Mouse (Mus musculus) forebrain, embryonic 14.5 days (tissue): ENCODE data around the gene Ifitm1. TPM values are rescaled to one million over a fixed set of nuclear protein-coding genes. Genes with fewer than 3 reads are reported as not detected.

Experiments
- ATAC-seq: fragments of 200-750 bp; cut with Nextera tagmentation; 2 replicates; pipeline ENCODE4 v1.8.0; 2017; ENCODE audit warnings: mild to moderate bottlenecking, moderate library complexity
- DNase-seq: peaks from one replicate; pipeline ENCODE4 v3.0.0-alpha.2; 2015; ENCODE audit warnings: low spot score
- H3K27ac ChIP-seq: fragments of 300-500 bp; sonication (generic); 2 replicates; pipeline ENCODE4 v1.5.1; 2014; ENCODE audit warnings: low read depth, mild to moderate bottlenecking, control low read depth, low read length, moderate library complexity
- H3K27me3 ChIP-seq: fragments of 300-500 bp; sonication (generic); replicated peaks from 2 replicates; pipeline ENCODE4 v1.6.1; 2014; ENCODE audit warnings: low read length, control low read depth, mixed read lengths; ENCODE audit not compliant: control insufficient read depth, insufficient read depth
- H3K36me3 ChIP-seq: fragments of 300-500 bp; sonication (generic); 2 replicates; pipeline ENCODE4 v1.6.1; 2014; ENCODE audit warnings: low read length, control low read depth; ENCODE audit not compliant: control insufficient read depth, insufficient read depth
- H3K4me1 ChIP-seq: fragments of 300-500 bp; sonication (generic); 2 replicates; pipeline ENCODE4 v1.6.1; 2014; ENCODE audit warnings: antibody characterized with exemption, low read length, control low read depth; ENCODE audit not compliant: control insufficient read depth, insufficient read depth
- H3K4me2 ChIP-seq: fragments of 300-500 bp; sonication (generic); 2 replicates; pipeline ENCODE4 v1.6.1; 2014; ENCODE audit warnings: mild to moderate bottlenecking, control low read depth, low read length
- H3K4me3 ChIP-seq: fragments of 300-500 bp; sonication (generic); 2 replicates; pipeline ENCODE4 v1.5.1; 2014; ENCODE audit warnings: low read depth, low read length, control low read depth
- H3K9ac ChIP-seq: fragments of 300-500 bp; sonication (generic); 2 replicates; pipeline ENCODE4 v1.6.1; 2014; ENCODE audit warnings: mild to moderate bottlenecking, low read length, control low read depth, moderate library complexity
- H3K9me3 ChIP-seq: fragments of 300-500 bp; sonication (generic); replicated peaks from 2 replicates; pipeline ENCODE4 v1.6.1; 2016; ENCODE audit warnings: low read length, control low read depth, mixed read lengths; ENCODE audit not compliant: control insufficient read depth
- WGBS: fragments of 180-500 bp; shearing (Covaris S2); extraction: QIAGEN DNeasy Blood & Tissue Kit; methylation state at CpG from one replicate; pipeline ENCODE4 v1.1.7; 2014; 5-methylcytosine and 5-hydroxymethylcytosine counted together
- polyA plus RNA-seq: library from polyadenylated mRNA; unstranded; fragments of >200 nt; fragmentation: Nextera tagmentation; extraction: Ambion mirVana; gene quantifications from 2 replicates; pipeline ENCODE4 v1.2.1, GENCODE M21; 2014

The Ifitm1 gene
- polyA plus RNA-seq, 1 experiment from 2014 or later, result 11.0 TPM

DNA sequence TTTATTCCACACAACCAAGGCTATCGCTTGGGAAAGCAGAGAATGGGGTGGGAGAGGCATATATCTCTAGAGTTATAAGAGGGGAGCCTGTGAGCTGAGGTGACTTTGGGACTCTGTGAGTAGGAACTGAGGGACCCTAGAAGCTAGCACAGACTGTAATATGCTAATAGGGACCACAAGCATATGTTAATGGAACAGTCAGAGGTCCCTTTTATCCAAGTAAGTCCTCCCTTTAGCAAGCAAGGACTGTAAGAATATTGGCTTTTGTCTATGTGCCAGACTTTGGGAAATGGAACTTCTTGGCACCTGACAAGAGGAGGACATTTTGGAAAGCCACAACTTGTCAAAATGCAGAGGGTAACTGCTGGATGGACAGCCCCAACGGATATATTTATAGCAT, 28.1 kb upstream of the Ifitm1 start:
- H3K4me3 ChIP-seq, result no peak overlapping the region
- no peaks in the 10 kb centered on the region for H3K27me3 ChIP-seq
- no peaks in the 10 kb centered on the region for H3K4me1 ChIP-seq
- WGBS, result 26% methylated on average over 2 of the region's 2 CpGs
- no peak overlapping the region for H3K4me2 ChIP-seq
- ATAC-seq (no peak), DNase-seq (no peak)
- H3K36me3 ChIP-seq, result no peaks in the 10 kb centered on the region
- no peak overlapping the region for H3K9ac ChIP-seq
- H3K27ac ChIP-seq, result no peak overlapping the region
- H3K9me3 ChIP-seq, result no peaks in the 10 kb centered on the region

DNA sequence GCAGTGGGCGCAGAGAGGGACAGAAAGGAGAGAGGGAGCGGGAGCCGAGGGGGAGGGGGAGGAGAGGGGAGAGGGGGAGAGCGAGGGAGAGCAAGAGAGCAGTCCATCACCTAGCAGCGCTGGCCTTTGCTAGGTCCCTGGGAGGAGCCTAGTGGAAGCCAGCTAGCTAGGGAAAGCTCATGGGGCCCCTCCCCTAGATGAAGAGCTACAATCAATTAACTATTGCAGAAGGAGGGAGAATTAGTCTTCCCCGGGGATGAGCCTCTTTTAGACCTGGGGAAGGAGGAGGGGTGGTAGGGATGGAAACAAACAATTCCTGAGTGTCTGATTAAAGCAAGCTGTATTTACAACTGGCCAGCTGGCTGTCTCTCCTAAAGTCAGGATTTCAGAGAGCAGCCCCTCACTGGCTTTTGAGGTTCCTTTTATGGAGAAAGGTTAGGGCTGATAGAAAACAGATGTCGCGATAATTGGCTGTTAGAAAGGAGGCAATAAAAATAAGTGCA, 27.3 kb upstream of the Ifitm1 start:
- Histone ChIP-seq H3K9ac (no peak overlapping the region), H3K27me3 (no peaks in the 10 kb centered on the region), H3K4me2 (no peak overlapping the region), H3K4me1 (no peaks in the 10 kb centered on the region), H3K27ac (no peak overlapping the region), H3K36me3 (no peaks in the 10 kb centered on the region), H3K9me3 (no peaks in the 10 kb centered on the region), H3K4me3 (no peak overlapping the region)
- WGBS, result 9% methylated on average over 8 of the region's 8 CpGs
- DNase-seq, result peak; percentile 10
- no peak for ATAC-seq

DNA sequence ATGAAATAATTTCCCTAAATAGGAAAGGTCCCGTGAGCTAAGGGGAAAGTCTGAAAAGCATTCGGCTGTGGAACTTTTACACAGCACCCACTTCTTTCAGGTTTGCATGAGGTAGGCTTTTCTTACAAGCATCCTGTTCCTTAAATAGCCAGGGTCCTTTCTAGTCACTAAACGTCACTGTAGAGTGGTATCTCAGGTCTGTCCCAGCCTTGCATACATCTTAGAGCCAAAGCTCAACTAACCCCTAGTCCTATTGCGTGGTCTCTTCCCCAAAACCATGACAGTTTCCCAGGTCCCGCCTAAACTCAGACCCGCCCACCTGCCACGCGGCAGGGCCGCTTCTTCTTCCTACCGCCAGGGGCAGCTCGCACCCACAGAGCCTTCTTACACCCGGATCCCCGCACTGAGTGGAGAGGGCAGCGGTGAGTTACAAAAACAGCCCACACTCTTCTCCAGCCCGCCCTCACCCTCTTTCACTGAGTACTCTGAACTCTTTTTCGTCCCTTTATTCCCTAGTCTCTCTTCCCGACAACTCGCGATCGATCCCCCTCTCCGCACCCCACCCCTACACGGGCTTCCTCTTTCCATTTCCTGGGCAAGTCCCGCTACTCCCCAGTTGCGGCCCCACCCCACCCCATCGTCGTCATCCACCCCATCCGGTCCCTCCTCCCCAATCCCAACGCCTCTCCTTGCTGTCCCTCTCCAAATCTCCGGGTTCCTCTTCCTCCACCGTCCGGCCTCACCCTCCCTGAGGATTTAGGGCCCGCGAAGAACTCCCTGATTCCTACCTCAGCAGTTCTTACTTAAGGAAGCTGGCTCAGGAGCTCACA, 25.6 kb upstream of the Ifitm1 start, which contains the start of gene Pgghg:
Pgghg (plus strand) TSS at position 170 of the 830 bp plus-strand sequence.
- H3K9ac ChIP-seq, result peak within 1 kb of the TSS; percentile 69
- H3K27me3 ChIP-seq, result no peaks in the 10 kb centered on the region
- H3K36me3 ChIP-seq, result no peaks in the 10 kb centered on the region
- peak within 1 kb of the TSS; percentile 50 for H3K4me2 ChIP-seq
- ATAC-seq, result peak; percentile 95
- WGBS, result 5% methylated on average over 33 of the region's 33 CpGs
- DNase-seq, result peak; percentile 85
- H3K9me3 ChIP-seq, result no peaks in the 10 kb centered on the region
- H3K4me1 ChIP-seq, result no peaks in the 10 kb centered on the region
- no peak within 1 kb of the TSS for H3K27ac ChIP-seq
- H3K4me3 ChIP-seq, result peak within 1 kb of the TSS; percentile 42

DNA sequence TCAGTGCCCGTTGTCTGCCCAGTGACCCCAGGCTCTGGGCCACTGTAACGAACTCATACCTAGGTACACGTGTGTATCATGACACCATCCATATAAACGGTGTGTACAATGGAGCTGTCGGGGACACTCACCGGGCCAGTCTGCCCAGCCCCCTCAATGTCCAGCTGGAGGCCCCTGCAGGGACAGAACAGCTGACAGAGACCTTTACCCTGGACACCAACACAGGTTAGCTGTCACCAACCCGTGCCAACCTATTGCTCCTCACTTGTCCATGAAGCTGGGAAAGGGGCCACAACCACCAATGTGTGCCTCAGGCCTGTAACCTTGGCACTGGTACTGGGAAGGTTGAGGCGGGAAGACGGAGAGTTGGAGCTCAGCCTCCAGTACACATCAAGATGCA, 24.7 kb upstream of the Ifitm1 start:
- H3K4me3 ChIP-seq, result peak overlapping the region; percentile 42
- peak overlapping the region; percentile 69 for H3K9ac ChIP-seq
- ATAC-seq, result no peak
- no peak for DNase-seq
- peak overlapping the region; percentile 50 for H3K4me2 ChIP-seq
- H3K27ac ChIP-seq, result no peak overlapping the region
- WGBS, result 70% methylated on average over 9 of the region's 9 CpGs
- no peaks in the 10 kb centered on the region for H3K36me3 ChIP-seq
- no peaks in the 10 kb centered on the region for H3K4me1 ChIP-seq
- H3K9me3 ChIP-seq, result no peaks in the 10 kb centered on the region
- no peaks in the 10 kb centered on the region for H3K27me3 ChIP-seq

DNA sequence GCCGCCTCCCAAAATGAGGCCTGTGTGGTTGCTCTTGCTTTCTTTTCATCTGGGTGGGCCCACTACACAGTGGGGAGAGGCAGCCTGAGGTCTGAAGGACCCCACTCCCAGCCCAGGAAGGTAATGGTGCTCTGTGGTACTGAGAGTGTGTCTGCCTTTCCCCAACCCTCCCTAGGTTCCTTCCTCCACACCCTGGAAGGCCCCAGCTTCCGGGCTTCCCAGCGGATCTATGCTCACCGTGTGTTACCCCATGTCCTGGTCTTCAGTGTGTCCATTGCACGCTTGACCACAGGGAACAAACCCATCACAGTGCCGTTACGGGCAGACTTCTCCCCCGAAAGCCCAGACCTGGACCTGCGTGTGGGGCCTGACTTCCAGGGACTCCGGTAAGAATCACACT, 24.2 kb upstream of the Ifitm1 start:
- ATAC-seq (no peak), DNase-seq (no peak)
- 95% methylated on average over 10 of the region's 10 CpGs for WGBS
- no peaks in the 10 kb centered on the region for H3K27me3 ChIP-seq
- H3K36me3 ChIP-seq, result no peaks in the 10 kb centered on the region
- no peaks in the 10 kb centered on the region for H3K4me1 ChIP-seq
- no peak overlapping the region for H3K4me2 ChIP-seq
- no peak overlapping the region for H3K9ac ChIP-seq
- H3K27ac ChIP-seq, result no peak overlapping the region
- no peak overlapping the region for H3K4me3 ChIP-seq
- H3K9me3 ChIP-seq, result no peaks in the 10 kb centered on the region

DNA sequence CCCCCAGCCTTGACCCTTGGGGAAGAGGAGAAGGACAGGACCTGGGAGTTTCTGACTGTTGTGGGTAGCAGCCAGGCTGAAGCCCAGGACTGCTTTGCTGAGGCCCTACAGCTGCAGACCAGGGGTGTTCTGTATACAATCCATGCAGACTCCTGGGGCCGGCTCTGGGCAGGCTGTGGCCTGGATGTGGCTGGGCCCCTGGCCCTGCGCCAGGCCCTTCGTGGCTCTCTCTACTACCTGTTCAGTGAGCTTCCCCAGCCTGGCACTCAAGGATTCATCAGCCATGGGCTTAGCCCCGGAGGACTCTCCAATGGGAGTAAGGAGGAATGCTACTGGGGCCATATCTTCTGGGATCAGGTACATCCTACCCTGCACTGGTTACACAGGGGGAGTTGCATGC, 23.7 kb upstream of the Ifitm1 start:
- ATAC-seq (no peak), DNase-seq (no peak)
- H3K4me2 ChIP-seq, result no peak overlapping the region
- no peaks in the 10 kb centered on the region for H3K27me3 ChIP-seq
- H3K4me1 ChIP-seq, result no peaks in the 10 kb centered on the region
- no peak overlapping the region for H3K27ac ChIP-seq
- H3K9ac ChIP-seq, result no peak overlapping the region
- no peaks in the 10 kb centered on the region for H3K36me3 ChIP-seq
- H3K4me3 ChIP-seq, result no peak overlapping the region
- H3K9me3 ChIP-seq, result no peaks in the 10 kb centered on the region
- 88% methylated on average over 4 of the region's 4 CpGs for WGBS

DNA sequence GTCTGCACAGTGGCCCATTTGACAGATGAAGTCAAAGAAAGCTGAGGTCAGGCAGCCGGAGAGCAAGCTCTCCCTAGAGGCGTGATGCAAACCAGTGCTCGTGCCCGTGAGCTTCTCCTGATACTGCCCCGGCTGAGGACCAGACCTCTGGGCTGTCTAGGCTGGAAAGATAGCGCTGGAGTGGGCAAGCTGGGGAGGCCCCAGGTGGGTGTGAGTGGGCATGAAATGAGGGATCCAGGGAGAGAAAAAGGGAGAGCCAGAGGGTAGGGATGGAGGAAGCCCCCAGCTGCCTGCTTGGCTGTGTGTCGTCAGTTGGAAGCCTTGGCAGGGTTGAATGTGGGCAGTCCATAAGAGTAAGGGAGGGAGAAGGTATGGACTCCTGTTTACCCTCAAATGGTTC, 22.8 kb upstream of the Ifitm1 start:
- Histone ChIP-seq H3K27ac (no peak overlapping the region), H3K36me3 (no peaks in the 10 kb centered on the region), H3K9ac (no peak overlapping the region), H3K27me3 (no peaks in the 10 kb centered on the region), H3K9me3 (no peaks in the 10 kb centered on the region), H3K4me1 (no peaks in the 10 kb centered on the region), H3K4me2 (no peak overlapping the region), H3K4me3 (no peak overlapping the region)
- ATAC-seq (no peak), DNase-seq (no peak)
- WGBS, result 94% methylated on average over 7 of the region's 7 CpGs

DNA sequence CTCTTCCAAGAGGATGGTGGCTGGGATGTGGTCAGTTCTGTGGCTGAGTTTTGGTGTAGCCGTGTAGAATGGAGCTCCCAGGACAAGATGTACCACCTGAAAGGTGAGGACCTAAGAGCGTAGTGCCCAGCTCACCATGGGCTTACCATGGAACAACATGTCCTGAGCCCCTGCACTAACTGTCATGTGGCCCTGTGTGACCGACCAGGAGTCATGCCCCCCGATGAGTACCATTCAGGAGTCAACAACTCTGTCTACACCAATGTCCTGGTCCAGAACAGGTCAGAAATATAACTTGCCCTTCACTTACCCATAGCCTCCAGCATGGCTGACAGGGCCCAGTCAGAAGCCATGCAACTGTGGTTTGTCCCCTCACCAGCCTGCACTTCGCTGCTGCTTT, 21.8 kb upstream of the Ifitm1 start:
- WGBS, result 92% methylated on average over 5 of the region's 5 CpGs
- Histone ChIP-seq H3K36me3 (no peaks in the 10 kb centered on the region), H3K9ac (no peak overlapping the region), H3K4me3 (no peak overlapping the region), H3K4me2 (no peak overlapping the region), H3K9me3 (no peaks in the 10 kb centered on the region), H3K27ac (no peak overlapping the region), H3K4me1 (no peaks in the 10 kb centered on the region), H3K27me3 (no peaks in the 10 kb centered on the region)
- no peak for DNase-seq
- ATAC-seq, result no peak

DNA sequence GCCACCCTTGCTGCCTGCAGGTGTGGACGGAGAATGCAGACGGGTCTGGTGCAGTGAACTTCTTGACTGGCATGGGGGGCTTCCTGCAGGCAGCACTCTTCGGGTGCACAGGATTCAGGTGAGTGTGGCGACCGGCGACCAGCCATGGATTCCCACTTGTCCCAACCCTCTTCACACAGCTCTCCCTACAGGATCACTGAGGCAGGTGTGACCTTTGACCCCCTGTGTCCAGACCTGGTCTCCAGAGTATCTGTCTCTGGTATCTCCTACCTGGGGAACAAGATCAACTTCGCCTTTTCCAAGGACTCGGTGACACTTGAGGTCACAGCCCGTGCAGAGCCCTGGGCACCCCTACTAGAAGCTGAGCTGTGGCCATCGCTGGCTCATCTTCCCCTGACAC, 20.7 kb upstream of the Ifitm1 start:
- Histone ChIP-seq H3K27me3 (no peaks in the 10 kb centered on the region), H3K4me2 (no peak overlapping the region), H3K27ac (no peak overlapping the region), H3K9ac (no peak overlapping the region), H3K9me3 (no peaks in the 10 kb centered on the region), H3K36me3 (no peaks in the 10 kb centered on the region), H3K4me1 (no peaks in the 10 kb centered on the region), H3K4me3 (no peak overlapping the region)
- WGBS, result 91% methylated on average over 10 of the region's 10 CpGs
- ATAC-seq, result no peak
- no peak for DNase-seq
